Comparison of ENCODE assay signal across 5 mouse cellular contexts in genomic region chr13:55695989-55696388, GRCm38 (mm10). TPM values are rescaled to one million over a fixed set of nuclear protein-coding genes. Genes with fewer than 3 reads are reported as not detected.
DNase-seq lines count a peak whose midpoint lies in the region; ATAC-seq and TF ChIP-seq lines count a peak whose summit lies in the region.
"Not testable (repeated sequence)": the region's sequence is repeated elsewhere in the genome, so short reads cannot be mapped to it uniquely, and the experiment has no call there.

No protein-coding gene starts in this region.

- not testable (repeated sequence) for H3K27me3 ChIP-seq in CH12.LX (replicated peaks); MEL (ENCODE audit: control insufficient read depth in 1 of 2, insufficient read depth in 2 of 2, low read length in 2 of 2); heart, embryonic 12.5 days (replicated peaks); liver, embryonic 12.5 days (replicated peaks)

- TF ChIP-seq CTCF in CH12.LX (conservative IDR thresholded peaks at IDR 0.05 in 1 of 2, IDR thresholded peaks at IDR 0.05 in 1 of 2; ENCODE audit: low read depth in 2 of 2, low read length in 2 of 2); MEL (IDR thresholded peaks at IDR 0.05 in 2 of 3, conservative IDR thresholded peaks at IDR 0.05 in 1 of 3; ENCODE audit: control insufficient read depth in 1 of 3, insufficient read depth in 1 of 3, low read depth in 2 of 3, low read length in 3 of 3, poor library complexity in 1 of 3, severe bottlenecking in 1 of 3): not testable (repeated sequence)

- H3K27ac ChIP-seq in CH12.LX (ENCODE audit: insufficient read depth, low read depth); MEL (ENCODE audit: control insufficient read depth, low read depth, low read length); heart, embryonic 12.5 days (ENCODE audit: poor library complexity, severe bottlenecking); liver, embryonic 12.5 days: not testable (repeated sequence)

- H3K9ac ChIP-seq in CH12.LX (ENCODE audit: insufficient read depth, low read depth); MEL (ENCODE audit: control insufficient read depth, low read depth, low read length, poor library complexity, severe bottlenecking); heart, embryonic 12.5 days; liver, embryonic 12.5 days: not testable (repeated sequence)

- not testable (repeated sequence) for H3K4me2 ChIP-seq in CH12.LX (ENCODE audit: insufficient read depth, low read depth, poor library complexity, severe bottlenecking)
- 0 out of 2 replicates have a peak overlapping the region, but pooled peaks have one; percentile 9 for H3K4me2 ChIP-seq in heart, embryonic 12.5 days
- peak overlapping the region; percentile 28; the same call in 1 of the 2 replicates for H3K4me2 ChIP-seq in liver, embryonic 12.5 days

- not testable (repeated sequence) for DNase-seq in CH12.LX (ENCODE audit: extremely low read depth)
- DNase-seq in MEL (ENCODE audit: low read depth, low spot score) = peak; percentile 47
- peak; percentile 41 for DNase-seq in R1 (ENCODE audit: low read depth, low spot score)

- H3K79me2 ChIP-seq in CH12.LX (replicated peaks; ENCODE audit: control insufficient read depth, extremely low read depth, insufficient read depth, poor library complexity, severe bottlenecking) = peaks cover 74% of the 10 kb centered on the region
- peaks cover 53% of the 10 kb centered on the region for H3K79me2 ChIP-seq in MEL (ENCODE audit: control insufficient read depth, insufficient read depth, low read length, poor library complexity)

- peaks cover 21 to 46% of the 10 kb centered on the region in 2 experiments for H3K36me3 ChIP-seq in CH12.LX (replicated peaks in 1 of 2; ENCODE audit: control insufficient read depth in 1 of 2, insufficient read depth in 1 of 2, low read length in 1 of 2)
- peaks cover 19 to 27% of the 10 kb centered on the region in 2 experiments for H3K36me3 ChIP-seq in MEL (ENCODE audit: control insufficient read depth in 1 of 2, insufficient read depth in 2 of 2, low read length in 2 of 2)
- H3K36me3 ChIP-seq in heart, embryonic 12.5 days = peaks cover 29% of the 10 kb centered on the region
- peaks cover 43% of the 10 kb centered on the region for H3K36me3 ChIP-seq in liver, embryonic 12.5 days

- in situ Hi-C loops in CH12.LX (cut with MboI; ENCODE audit: low pct_ligation_motif_present, low pct_unique_long_range_greater_than_20kb, low sequenced_read_pairs) = not testable (repeated sequence)

- WGBS in heart, embryonic 12.5 days = 92% methylated on average over 1 of the region's 3 CpGs
- WGBS in liver, embryonic 12.5 days (ENCODE audit: insufficient replicate concordance) = 79% methylated on average over 1 of the region's 3 CpGs

- peaks cover 3 to 25% of the 10 kb centered on the region in 2 experiments; a peak in 3 of 4 replicates for H3K4me1 ChIP-seq in CH12.LX (ENCODE audit: control insufficient read depth in 1 of 2, insufficient read depth in 2 of 2)
- H3K4me1 ChIP-seq in MEL (ENCODE audit: control insufficient read depth in 1 of 2, insufficient read depth in 2 of 2, low read length in 2 of 2) = peaks cover 0 to 18% of the 10 kb centered on the region in 2 experiments; a peak in 3 of 4 replicates
- H3K4me1 ChIP-seq in heart, embryonic 12.5 days (replicated peaks) = peaks cover 28% of the 10 kb centered on the region
- peaks cover 37% of the 10 kb centered on the region for H3K4me1 ChIP-seq in liver, embryonic 12.5 days

- ATAC-seq in heart, embryonic 12.5 days (ENCODE audit: insufficient number of reproducible peaks, low FRiP score); liver, embryonic 12.5 days: not testable (repeated sequence)

- dilution Hi-C loops in CH12.LX (cut with MboI; ENCODE audit: extremely low pct_ligation_motif_present, extremely low pct_unique_long_range_greater_than_20kb, low sequenced_read_pairs) = not testable (repeated sequence)

- TF ChIP-seq POLR2A in CH12.LX (IDR thresholded peaks at IDR 0.05; ENCODE audit: low read depth, low read length); MEL (IDR thresholded peaks at IDR 0.05; ENCODE audit: control insufficient read depth in 1 of 2, insufficient read depth in 1 of 2, low read depth in 1 of 2, low read length in 2 of 2, poor library complexity in 1 of 2): not testable (repeated sequence)

- H3K9me3 ChIP-seq in CH12.LX (replicated peaks; ENCODE audit: low read length); MEL (replicated peaks; ENCODE audit: insufficient read depth, low read length); heart, embryonic 12.5 days (replicated peaks); liver, embryonic 12.5 days (replicated peaks): not testable (repeated sequence)

- TF ChIP-seq EP300 in CH12.LX (IDR thresholded peaks at IDR 0.05; ENCODE audit: low read length); MEL (IDR thresholded peaks at IDR 0.05; ENCODE audit: low read depth in 1 of 2, low read length in 2 of 2): not testable (repeated sequence)

- not testable (repeated sequence) for H3K4me3 ChIP-seq in CH12.LX (replicated peaks in 1 of 3; ENCODE audit: low read depth in 2 of 3, low read length in 2 of 3, poor library complexity in 1 of 3); MEL (ENCODE audit: control insufficient read depth in 1 of 2, insufficient read depth in 1 of 2, low read depth in 2 of 2, low read length in 2 of 2); heart, embryonic 12.5 days; liver, embryonic 12.5 days

- TF ChIP-seq RAD21 in CH12.LX (IDR thresholded peaks at IDR 0.05; ENCODE audit: low read depth, low read length); MEL (IDR thresholded peaks at IDR 0.05; ENCODE audit: low read depth, low read length): not testable (repeated sequence)

TF ChIP-seq in CH12.LX, 34 proteins besides CTCF, POLR2A, EP300 and RAD21:
- peak; percentile 21; the same call in 1 of the 2 replicates for TF ChIP-seq ZNF384 (IDR thresholded peaks at IDR 0.05; ENCODE audit: low read depth, low read length)

TF ChIP-seq in MEL, 35 proteins besides CTCF, POLR2A, EP300 and RAD21:
- TF ChIP-seq ZNF384 (IDR thresholded peaks at IDR 0.05; ENCODE audit: low read depth, low read length) = peak; percentile 88

RNA-seq across cellular contexts. Expression of gene B230219D22Rik, which starts 3.1 kb away (rescaled TPM):
- total RNA-seq in CH12.LX (2012; rRNA removed) (22.1 and 23.2 TPM in 2 replicates), CH12.LX (2014; rRNA removed) (35.0 and 36.1 TPM in 2 replicates), MEL (2012; rRNA removed) (16.2 and 20.4 TPM in 2 replicates)
- polyA plus RNA-seq in CH12.LX (2012; ENCODE audit: insufficient read length, low read depth) (25.0 and 25.7 TPM in 2 replicates), MEL (2012; ENCODE audit: insufficient read depth in 1 of 2, insufficient read length in 2 of 2, low read depth in 1 of 2, low replicate concordance in 2 of 2, missing spikeins in 1 of 2) (100 to 1,000 TPM in 1 of 2 experiments, 10 to 100 TPM in 1; 30.0 to 145 TPM)
- 76.3 and 77.1 TPM in 2 replicates for polyA plus RNA-seq in heart, embryonic 12.5 days (2016; fragmentation: Nextera tagmentation; extraction: Ambion mirVana)
- polyA plus RNA-seq in liver, embryonic 12.5 days (2016; fragmentation: Nextera tagmentation; extraction: Ambion mirVana) = 22.8 and 23.2 TPM in 2 replicates

RNA-seq across cellular contexts. Expression of gene Txndc15, which starts 18.5 kb away (rescaled TPM):
- total RNA-seq in CH12.LX (2012; rRNA removed) (34.6 and 39.7 TPM in 2 replicates), CH12.LX (2014; rRNA removed) (48.7 and 51.2 TPM in 2 replicates), MEL (2012; rRNA removed) (37.5 and 43.0 TPM in 2 replicates)
- polyA plus RNA-seq in CH12.LX (2012; ENCODE audit: insufficient read length, low read depth) (37.4 and 45.2 TPM in 2 replicates), MEL (2012; ENCODE audit: insufficient read depth in 1 of 2, insufficient read length in 2 of 2, low read depth in 1 of 2, low replicate concordance in 2 of 2, missing spikeins in 1 of 2) (10 to 100 TPM in 1 of 2 experiments, not detected in 1; 31.5 TPM)
- polyA plus RNA-seq in heart, embryonic 12.5 days (2016; fragmentation: Nextera tagmentation; extraction: Ambion mirVana) = 63.7 and 67.4 TPM in 2 replicates
- polyA plus RNA-seq in liver, embryonic 12.5 days (2016; fragmentation: Nextera tagmentation; extraction: Ambion mirVana) = 32.0 and 33.5 TPM in 2 replicates

RNA-seq across cellular contexts. Expression of gene Pcbd2, which starts 31.2 kb away (rescaled TPM):
- total RNA-seq in CH12.LX (2012; rRNA removed) (28.6 and 32.1 TPM in 2 replicates), CH12.LX (2014; rRNA removed) (19.0 and 20.6 TPM in 2 replicates), MEL (2012; rRNA removed) (24.6 and 32.0 TPM in 2 replicates)
- polyA plus RNA-seq in CH12.LX (2012; ENCODE audit: insufficient read length, low read depth) (44.9 and 45.0 TPM in 2 replicates), MEL (2012; ENCODE audit: insufficient read depth in 1 of 2, insufficient read length in 2 of 2, low read depth in 1 of 2, low replicate concordance in 2 of 2, missing spikeins in 1 of 2) (10 to 100 TPM in 1 of 2 experiments, not detected in 1; 69.4 TPM)
- polyA plus RNA-seq in heart, embryonic 12.5 days (2016; fragmentation: Nextera tagmentation; extraction: Ambion mirVana) = 60.3 and 60.8 TPM in 2 replicates
- polyA plus RNA-seq in liver, embryonic 12.5 days (2016; fragmentation: Nextera tagmentation; extraction: Ambion mirVana) = 45.8 and 47.5 TPM in 2 replicates
